Mouse (Mus musculus): Measurements from ENCODE around the gene Ctrl. TPM values are rescaled to one million over a fixed set of nuclear protein-coding genes. Genes with fewer than 3 reads are reported as not detected.

Gene Ctrl
- total and polyA plus RNA-seq, 2 experiments = 2.0 to 59.0 TPM

GRCm38 (mm10) chr8:105937496-105938305 is 4.0 kb upstream of the Ctrl start:
- no peaks in the 10 kb centered on the region for H3K27me3 ChIP-seq (ENCODE audit: control insufficient read depth, insufficient read depth, low read length)
- peak overlapping the region; percentile 75 for H3K9ac ChIP-seq (ENCODE audit: low read depth, low read length)
- peak overlapping the region; percentile 91 for H3K27ac ChIP-seq (replicated peaks; ENCODE audit: insufficient read depth, low read depth, low read length)
- under 1% methylated on average over 33 of the region's 33 CpGs for WGBS
- peak; percentile 68 for DNase-seq (ENCODE audit: extremely low read depth, low read depth, low spot score)
- H3K79me2 ChIP-seq (ENCODE audit: control insufficient read depth, insufficient read depth, low read length) = peaks cover 8% of the 10 kb centered on the region; the same call in 1 of the 2 replicates
- H3K36me3 ChIP-seq (ENCODE audit: control insufficient read depth, insufficient read depth, low read length) = peaks cover 6% of the 10 kb centered on the region; the same call in 1 of the 2 replicates
- H3K4me3 ChIP-seq (ENCODE audit: insufficient read depth, low read depth, low read length) = peak overlapping the region; percentile 87
- no peak for TF ChIP-seq CTCF (IDR thresholded peaks at IDR 0.05; ENCODE audit: low read depth, low read length)
- TF ChIP-seq POLR2A (IDR thresholded peaks at IDR 0.05; ENCODE audit: extremely low read depth, insufficient read depth, low read length) = 0 out of 2 replicates have a peak, but pooled peaks have one; percentile 21
- H3K4me1 ChIP-seq (ENCODE audit: control insufficient read depth, insufficient read depth, low read length) = peaks cover 8% of the 10 kb centered on the region; the same call in 1 of the 2 replicates

DNA sequence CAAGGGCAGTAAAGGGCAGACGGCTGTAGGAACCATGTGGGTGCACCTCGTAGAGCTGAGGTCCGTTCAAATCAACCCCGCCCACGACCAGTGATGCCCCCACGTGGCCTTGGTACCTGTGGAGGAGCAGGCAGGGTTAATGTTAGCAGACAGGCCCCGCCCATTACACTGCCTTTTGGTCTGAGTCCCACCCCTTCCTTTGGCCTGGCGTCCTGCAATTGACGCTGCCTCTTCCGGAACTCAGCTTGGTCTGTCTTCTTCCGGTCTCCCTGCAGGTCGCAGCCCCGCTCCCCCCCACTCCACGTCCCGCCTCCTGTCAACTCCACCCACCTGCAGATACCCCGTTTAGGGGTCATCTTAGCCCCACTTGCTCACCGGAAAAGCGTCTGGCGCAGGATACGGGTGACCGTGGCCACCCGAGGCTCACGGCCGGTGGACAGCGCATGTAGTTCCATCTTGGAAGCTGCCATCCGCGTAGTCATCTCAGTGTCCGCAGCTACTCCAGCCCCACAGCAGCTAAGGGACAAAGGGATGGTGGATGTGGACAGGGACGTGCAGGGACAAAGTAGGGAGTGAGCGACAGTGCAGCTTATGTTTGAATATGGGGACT is 3.3 kb upstream of the Ctrl start:
- Histone ChIP-seq H3K27ac (replicated peaks; ENCODE audit: insufficient read depth, low read depth, low read length) (peak overlapping the region; percentile 91), H3K4me1 (ENCODE audit: control insufficient read depth, insufficient read depth, low read length) (peaks cover 8% of the 10 kb centered on the region; the same call in 1 of the 2 replicates), H3K9ac (ENCODE audit: low read depth, low read length) (peak overlapping the region; percentile 75), H3K36me3 (ENCODE audit: control insufficient read depth, insufficient read depth, low read length) (peaks cover 6% of the 10 kb centered on the region; the same call in 1 of the 2 replicates), H3K27me3 (ENCODE audit: control insufficient read depth, insufficient read depth, low read length) (no peaks in the 10 kb centered on the region), H3K4me3 (ENCODE audit: insufficient read depth, low read depth, low read length) (peak overlapping the region; percentile 87), H3K79me2 (ENCODE audit: control insufficient read depth, insufficient read depth, low read length) (peaks cover 8% of the 10 kb centered on the region; the same call in 1 of the 2 replicates)
- WGBS = under 1% methylated on average over 30 of the region's 30 CpGs
- TF ChIP-seq CTCF (IDR thresholded peaks at IDR 0.05; ENCODE audit: low read depth, low read length) (0 out of 2 replicates have a peak, but pooled peaks have one; percentile 9), POLR2A (IDR thresholded peaks at IDR 0.05; ENCODE audit: extremely low read depth, insufficient read depth, low read length) (peak; percentile 82; the same call in 1 of the 2 replicates)
- DNase-seq (ENCODE audit: extremely low read depth, low read depth, low spot score) = peak; percentile 92

DNA sequence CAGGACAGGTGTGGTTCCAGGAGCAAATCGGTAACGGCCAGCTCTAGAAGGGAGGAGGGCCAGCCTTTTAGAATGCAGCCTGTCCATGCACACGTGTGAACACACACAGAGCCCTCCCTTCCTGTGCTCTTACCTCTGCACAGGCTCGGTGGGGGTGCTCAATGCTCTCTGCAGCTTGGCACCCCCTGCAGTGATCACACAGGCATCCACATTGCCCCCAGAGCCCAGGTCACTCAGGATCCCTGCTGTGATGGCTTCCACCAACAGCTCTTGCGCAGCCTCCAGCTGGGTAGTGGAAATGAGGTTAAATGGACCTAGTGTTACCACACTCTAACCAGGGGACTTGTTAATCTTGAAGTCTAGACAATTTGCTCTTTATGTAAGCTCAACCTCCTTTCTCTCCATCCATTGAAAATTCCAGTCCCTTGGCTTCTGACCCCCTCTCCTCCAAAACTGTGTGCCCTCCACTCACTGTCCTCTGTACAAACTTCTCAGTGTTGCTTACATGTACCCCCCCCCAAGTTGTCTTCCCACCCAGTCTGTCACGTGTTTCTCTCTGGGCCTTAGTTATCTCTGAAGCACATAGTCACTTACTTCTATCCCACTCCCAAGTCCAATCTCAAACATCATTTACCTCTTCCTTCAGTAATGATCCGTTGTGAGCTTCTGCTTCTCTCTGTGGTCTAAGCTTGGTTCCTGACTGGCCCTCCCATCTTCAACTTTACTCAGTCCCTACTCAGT is 2.4 kb upstream of the Ctrl start:
- no peak overlapping the region for H3K4me3 ChIP-seq (ENCODE audit: insufficient read depth, low read depth, low read length)
- peaks cover 5% of the 10 kb centered on the region; the same call in 1 of the 2 replicates for H3K36me3 ChIP-seq (ENCODE audit: control insufficient read depth, insufficient read depth, low read length)
- TF ChIP-seq POLR2A (IDR thresholded peaks at IDR 0.05; ENCODE audit: extremely low read depth, insufficient read depth, low read length) (no peak), CTCF (IDR thresholded peaks at IDR 0.05; ENCODE audit: low read depth, low read length) (no peak)
- H3K4me1 ChIP-seq (ENCODE audit: control insufficient read depth, insufficient read depth, low read length) = peaks cover 5% of the 10 kb centered on the region; the same call in 1 of the 2 replicates
- H3K27me3 ChIP-seq (ENCODE audit: control insufficient read depth, insufficient read depth, low read length) = no peaks in the 10 kb centered on the region
- no peak for DNase-seq (ENCODE audit: extremely low read depth, low read depth, low spot score)
- no peak overlapping the region for H3K9ac ChIP-seq (ENCODE audit: low read depth, low read length)
- WGBS = 49% methylated on average over 7 of the region's 7 CpGs
- H3K79me2 ChIP-seq (ENCODE audit: control insufficient read depth, insufficient read depth, low read length) = 0 out of 2 replicates have a peak, but pooled peaks cover under 1% of the 10 kb centered on the region
- no peak overlapping the region for H3K27ac ChIP-seq (replicated peaks; ENCODE audit: insufficient read depth, low read depth, low read length)

DNA sequence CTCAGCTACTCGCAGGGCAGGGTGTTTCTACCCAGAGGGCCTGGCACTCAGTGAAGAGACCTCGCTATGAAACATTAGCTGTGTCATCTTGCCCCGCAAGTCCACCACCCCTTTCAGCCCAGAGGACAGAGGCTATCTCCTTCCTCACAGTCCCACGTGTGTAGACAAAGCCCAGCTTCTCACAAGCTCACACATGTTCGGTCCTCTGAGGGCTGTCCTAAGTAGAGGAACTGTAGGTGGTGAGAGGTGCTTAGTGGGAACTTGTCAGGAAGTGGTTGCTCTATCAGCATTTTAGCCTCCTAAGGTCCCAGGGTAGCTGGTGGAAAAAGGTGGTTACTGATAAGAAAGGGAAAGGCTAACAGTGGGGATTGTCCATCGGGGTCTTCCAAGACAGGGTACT is 1.4 kb upstream of the Ctrl start:
- H3K27ac ChIP-seq (replicated peaks; ENCODE audit: insufficient read depth, low read depth, low read length) = no peak overlapping the region
- 81% methylated on average over 6 of the region's 6 CpGs for WGBS
- no peak overlapping the region for H3K9ac ChIP-seq (ENCODE audit: low read depth, low read length)

GRCm38 (mm10) chr8:105932525-105932924 is 1.1 kb downstream of the Ctrl start:
- no peak for DNase-seq (ENCODE audit: extremely low read depth, low read depth, low spot score)
- H3K9ac ChIP-seq (ENCODE audit: low read depth, low read length) = no peak overlapping the region
- H3K4me3 ChIP-seq (ENCODE audit: insufficient read depth, low read depth, low read length) = no peak overlapping the region
- peaks cover 3% of the 10 kb centered on the region; the same call in 1 of the 2 replicates for H3K4me1 ChIP-seq (ENCODE audit: control insufficient read depth, insufficient read depth, low read length)
- no peak for TF ChIP-seq POLR2A (IDR thresholded peaks at IDR 0.05; ENCODE audit: extremely low read depth, insufficient read depth, low read length)
- 93% methylated on average over 11 of the region's 11 CpGs for WGBS
- no peaks in the 10 kb centered on the region; the same call in 1 of the 2 replicates for H3K36me3 ChIP-seq (ENCODE audit: control insufficient read depth, insufficient read depth, low read length)
- H3K27me3 ChIP-seq (ENCODE audit: control insufficient read depth, insufficient read depth, low read length) = no peaks in the 10 kb centered on the region
- H3K27ac ChIP-seq (replicated peaks; ENCODE audit: insufficient read depth, low read depth, low read length) = no peak overlapping the region
- no peaks in the 10 kb centered on the region for H3K79me2 ChIP-seq (ENCODE audit: control insufficient read depth, insufficient read depth, low read length)

More for the DNA sequence above, 1.4 kb upstream of the Ctrl start:
- H3K4me3 ChIP-seq (ENCODE audit: insufficient read depth, low read depth, low read length) = no peak overlapping the region
- TF ChIP-seq POLR2A (IDR thresholded peaks at IDR 0.05; ENCODE audit: extremely low read depth, insufficient read depth, low read length) (no peak), CTCF (IDR thresholded peaks at IDR 0.05; ENCODE audit: low read depth, low read length) (no peak)
- peaks cover 3% of the 10 kb centered on the region; the same call in 1 of the 2 replicates for H3K36me3 ChIP-seq (ENCODE audit: control insufficient read depth, insufficient read depth, low read length)
- H3K4me1 ChIP-seq (ENCODE audit: control insufficient read depth, insufficient read depth, low read length) = peaks cover 3% of the 10 kb centered on the region; the same call in 1 of the 2 replicates
- no peak for DNase-seq (ENCODE audit: extremely low read depth, low read depth, low spot score)
- H3K27me3 ChIP-seq (ENCODE audit: control insufficient read depth, insufficient read depth, low read length) = no peaks in the 10 kb centered on the region
- no peaks in the 10 kb centered on the region for H3K79me2 ChIP-seq (ENCODE audit: control insufficient read depth, insufficient read depth, low read length)
